Mouse (Mus musculus): ENCODE measurements around the gene Ednrb.

- TF ChIP-seq EP300 (IDR thresholded peaks at IDR 0.05; ENCODE audit: low read depth) = no peak
- no peak for TF ChIP-seq CTCF (IDR thresholded peaks at IDR 0.05; ENCODE audit: low read depth)
Observed at GRCm38 (mm10) chr14:103831007-103831406, 13.2 kb downstream of the Ednrb start.

Measured in heart, postnatal 0 days (tissue).